Mouse (Mus musculus): ENCODE data around the gene Rpl18a.

- TF ChIP-seq CTCF (IDR thresholded peaks at IDR 0.05; ENCODE audit: extremely low read depth, insufficient read depth, insufficient read length, insufficient replicate concordance) (no peak), POLR2A (IDR thresholded peaks at IDR 0.05; ENCODE audit: low read depth, low read length) (no peak)
Measured at GRCm38 (mm10) chr8:70898661-70899198, 1.5 kb upstream of the Rpl18a start.
